Mouse (Mus musculus) heart, embryonic 16.5 days (tissue): ENCODE measurements around the gene Ggt6. TPM values are rescaled to one million over a fixed set of nuclear protein-coding genes. Genes with fewer than 3 reads are reported as not detected.
"Not testable (repeated sequence)": the region's sequence is repeated elsewhere in the genome, so short reads cannot be mapped to it uniquely, and the experiment has no call there.

Experiments used
- ATAC-seq: fragments of 200-750 bp; cut with Nextera tagmentation; replicated peaks from 2 replicates; pipeline ENCODE4 v1.8.0; 2017; ENCODE audit warnings: moderate number of reproducible peaks; ENCODE audit not compliant: insufficient read depth, low FRiP score; ENCODE audit errors: extremely low read depth
- H3K27ac ChIP-seq: fragments of 300-500 bp; sonication (generic); 2 replicates; pipeline ENCODE4 v1.5.1; 2014; ENCODE audit warnings: mild to moderate bottlenecking, low read length, control low read depth, moderate library complexity
- H3K27me3 ChIP-seq: fragments of 300-500 bp; sonication (generic); 2 replicates; pipeline ENCODE4 v1.6.1; 2014; ENCODE audit warnings: low read length, mixed read lengths; ENCODE audit not compliant: control insufficient read depth, insufficient read depth
- H3K36me3 ChIP-seq: fragments of 300-500 bp; sonication (generic); 2 replicates; pipeline ENCODE4 v1.6.1; 2014; ENCODE audit not compliant: control insufficient read depth, insufficient read depth
- H3K4me1 ChIP-seq: fragments of 300-500 bp; sonication (generic); 2 replicates; pipeline ENCODE4 v1.6.1; 2014; ENCODE audit warnings: low read length, mixed read lengths; ENCODE audit not compliant: control insufficient read depth, insufficient read depth
- H3K4me2 ChIP-seq: fragments of 300-500 bp; sonication (generic); 2 replicates; pipeline ENCODE4 v1.6.1; 2014; ENCODE audit warnings: low read depth, mild to moderate bottlenecking, control low read depth, low read length
- H3K4me3 ChIP-seq: fragments of 300-500 bp; sonication (generic); 2 replicates; pipeline ENCODE4 v1.5.1; 2014; ENCODE audit warnings: mild to moderate bottlenecking, control low read depth, low read length
- H3K9ac ChIP-seq: fragments of 300-500 bp; sonication (generic); 2 replicates; pipeline ENCODE4 v1.6.1; 2014; ENCODE audit warnings: low read length, control low read depth
- H3K9me3 ChIP-seq: fragments of 300-500 bp; sonication (generic); replicated peaks from 2 replicates; pipeline ENCODE4 v1.6.1; 2016; ENCODE audit warnings: low read length; ENCODE audit not compliant: control insufficient read depth
- WGBS: fragments of 180-500 bp; shearing (Covaris S2); extraction: QIAGEN DNeasy Blood & Tissue Kit; methylation state at CpG from one replicate; pipeline ENCODE4 v1.1.7; 2014; 5-methylcytosine and 5-hydroxymethylcytosine counted together
- polyA plus RNA-seq: library from polyadenylated mRNA; unstranded; fragments of >200 nt; fragmentation: Nextera tagmentation; extraction: Ambion mirVana; gene quantifications from 2 replicates; pipeline ENCODE4 v1.2.1, GENCODE M21; 2015

The Ggt6 gene
- polyA plus RNA-seq, 1 experiment from 2014 or later: 0.17 TPM

DNA sequence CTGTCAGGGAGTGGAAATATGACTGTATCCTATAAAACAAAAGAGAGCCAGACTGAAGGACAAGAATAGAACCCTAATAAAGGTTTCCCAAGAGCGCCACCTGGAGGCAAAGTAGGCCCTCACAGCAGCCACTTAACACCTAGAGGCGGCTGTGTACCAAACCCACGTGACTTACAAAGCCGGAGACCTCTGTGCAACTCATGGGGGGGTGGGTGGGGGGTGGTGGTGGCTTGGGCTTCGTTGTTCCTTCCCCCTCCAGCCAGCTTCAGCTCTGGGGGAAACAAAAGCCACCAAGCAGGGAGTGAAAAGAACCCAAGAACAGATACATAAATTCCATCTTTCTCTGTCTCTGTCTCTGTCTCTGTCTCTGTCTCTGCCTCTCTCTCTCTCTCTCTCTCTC lies 6.6 kb upstream of the Ggt6 start:
- no peaks in the 10 kb centered on the region for H3K4me1 ChIP-seq
- 0% methylated on average over 5 of the region's 5 CpGs for WGBS
- ATAC-seq: peak; percentile 83

DNA sequence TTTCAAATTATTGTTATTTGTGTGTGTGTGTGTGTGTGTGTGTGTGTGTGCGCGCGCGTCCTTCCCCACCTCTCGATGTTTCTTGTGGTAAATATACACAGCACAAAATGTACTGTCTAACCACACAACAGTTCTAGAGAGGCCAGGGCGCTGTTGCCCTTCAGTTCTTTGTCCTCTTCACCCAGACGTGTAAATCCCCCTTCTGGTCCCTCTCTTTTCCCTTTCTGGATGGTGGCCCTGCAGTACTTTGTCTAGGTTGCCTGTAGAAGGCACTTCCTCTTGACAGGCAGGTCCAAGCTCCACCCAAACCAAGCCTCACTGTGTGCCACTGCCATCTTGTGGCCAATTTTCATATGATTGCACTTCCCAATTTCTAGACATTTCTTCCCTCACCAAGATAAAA lies 6.0 kb upstream of the Ggt6 start:
- no peak overlapping the region for H3K9ac ChIP-seq
- H3K4me1 ChIP-seq: no peaks in the 10 kb centered on the region
- no peak overlapping the region for H3K27ac ChIP-seq
- no peaks in the 10 kb centered on the region for H3K27me3 ChIP-seq
- 0 out of 2 replicates have a peak, but pooled peaks cover 3% of the 10 kb centered on the region for H3K9me3 ChIP-seq
- no peaks in the 10 kb centered on the region for H3K36me3 ChIP-seq
- peak overlapping the region; percentile 52 for H3K4me2 ChIP-seq
- 48% methylated on average over 7 of the region's 7 CpGs for WGBS
- no peak overlapping the region for H3K4me3 ChIP-seq
- ATAC-seq: peak; percentile 70

More for the DNA sequence above, 6.6 kb upstream of the Ggt6 start:
- no peak overlapping the region for H3K4me3 ChIP-seq
- no peaks in the 10 kb centered on the region for H3K36me3 ChIP-seq
- H3K27me3 ChIP-seq: no peaks in the 10 kb centered on the region
- H3K4me2 ChIP-seq: peak overlapping the region; percentile 52
- H3K27ac ChIP-seq: no peak overlapping the region
- no peak overlapping the region for H3K9ac ChIP-seq
- 0 out of 2 replicates have a peak, but pooled peaks cover 5% of the 10 kb centered on the region for H3K9me3 ChIP-seq

DNA sequence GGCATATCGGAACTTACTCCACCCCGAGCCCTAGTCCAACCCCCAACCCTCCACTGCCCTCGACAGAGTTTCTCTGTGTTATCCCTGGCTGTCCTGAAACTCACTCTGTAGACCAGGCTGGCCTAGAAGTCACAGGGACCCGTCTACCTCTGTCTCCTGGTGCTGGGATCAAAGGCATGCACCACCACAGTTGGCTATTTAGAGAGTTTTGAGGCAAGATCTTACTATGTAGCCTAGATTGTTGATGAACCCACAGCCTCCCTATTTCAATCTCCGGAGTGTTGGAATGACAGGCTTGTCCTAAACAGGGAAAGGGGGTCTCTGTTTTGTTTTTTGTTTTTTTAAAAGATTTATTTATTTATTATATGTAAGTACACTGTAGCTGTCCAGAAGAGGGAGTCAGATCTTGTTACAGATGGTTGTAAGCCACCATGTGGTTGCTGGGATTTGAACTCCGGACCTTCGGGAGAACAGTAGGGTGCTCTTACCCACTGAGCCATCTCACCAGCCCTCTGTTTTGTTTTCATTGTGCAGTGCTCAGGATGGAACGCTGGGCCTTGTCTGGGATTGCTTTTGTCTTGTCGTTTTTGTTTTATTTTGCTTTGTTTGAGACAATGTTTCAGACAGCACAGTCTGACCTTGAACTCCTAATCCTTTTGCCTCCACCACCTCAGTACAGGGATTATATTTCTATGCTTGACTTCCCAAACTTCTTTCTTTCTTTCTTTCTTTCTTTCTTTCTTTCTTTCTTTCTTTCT lies 4.8 kb upstream of the Ggt6 start:
- not testable (repeated sequence) for H3K9me3 ChIP-seq, ATAC-seq, H3K4me1 ChIP-seq, H3K4me3 ChIP-seq, H3K4me2 ChIP-seq, H3K36me3 ChIP-seq, H3K27me3 ChIP-seq, H3K9ac ChIP-seq, H3K27ac ChIP-seq
- WGBS: 68% methylated on average over 9 of the region's 9 CpGs

DNA sequence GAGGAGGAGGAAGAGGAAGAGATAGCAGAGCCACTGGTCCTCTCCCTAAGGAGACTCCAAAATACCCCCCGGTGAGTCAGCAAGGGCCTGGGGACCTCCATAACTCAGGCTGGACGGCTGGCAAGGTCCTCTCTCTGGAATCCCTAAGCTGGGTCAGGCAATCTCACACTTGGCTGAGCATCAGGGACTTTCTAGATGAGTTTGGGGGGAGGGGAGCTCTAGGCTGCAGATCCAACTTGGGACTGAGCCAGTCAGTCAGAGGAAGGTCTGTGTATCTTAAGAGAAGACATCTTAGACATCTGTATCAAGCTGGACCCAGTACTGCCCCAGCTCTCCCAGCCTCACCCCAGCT lies 344 bp downstream of the Ggt6 start:
- H3K27ac ChIP-seq: no peak overlapping the region
- 33% methylated on average over 2 of the region's 2 CpGs for WGBS
- H3K4me3 ChIP-seq: no peak overlapping the region
- ATAC-seq: peak; percentile 46
- H3K4me1 ChIP-seq: peaks cover 14% of the 10 kb centered on the region; the same call in 1 of the 2 replicates
- H3K9me3 ChIP-seq: no peaks in the 10 kb centered on the region
- H3K36me3 ChIP-seq: no peaks in the 10 kb centered on the region
- no peaks in the 10 kb centered on the region for H3K27me3 ChIP-seq
- H3K4me2 ChIP-seq: no peak overlapping the region
- H3K9ac ChIP-seq: no peak overlapping the region

DNA sequence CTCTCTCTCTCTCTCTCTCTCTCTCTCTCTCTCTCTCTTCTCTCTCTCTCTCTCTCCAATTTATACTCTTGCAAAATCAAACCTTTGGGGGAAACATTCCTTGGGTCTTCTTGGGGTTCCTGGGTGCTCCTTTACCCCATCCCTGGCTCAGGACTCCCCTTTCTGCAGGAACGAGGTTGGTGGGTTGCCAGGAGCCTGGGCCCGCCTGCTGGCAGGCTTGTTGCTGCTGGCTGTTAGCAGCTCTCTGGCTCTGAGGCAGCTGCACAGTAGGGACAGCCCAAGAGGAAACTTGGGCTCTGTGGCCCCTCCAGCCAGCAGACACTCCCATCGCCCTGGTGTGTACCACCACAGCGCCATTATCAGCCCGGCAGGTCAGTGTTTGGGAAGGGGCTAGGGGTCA lies 945 bp downstream of the Ggt6 start:
- Histone ChIP-seq H3K27me3 (no peaks in the 10 kb centered on the region), H3K9ac (no peak overlapping the region), H3K36me3 (no peaks in the 10 kb centered on the region), H3K4me1 (peaks cover 14% of the 10 kb centered on the region; the same call in 1 of the 2 replicates), H3K27ac (no peak overlapping the region), H3K4me2 (no peak overlapping the region), H3K9me3 (no peaks in the 10 kb centered on the region), H3K4me3 (no peak overlapping the region)
- no peak for ATAC-seq
- WGBS: 60% methylated on average over 5 of the region's 5 CpGs

DNA sequence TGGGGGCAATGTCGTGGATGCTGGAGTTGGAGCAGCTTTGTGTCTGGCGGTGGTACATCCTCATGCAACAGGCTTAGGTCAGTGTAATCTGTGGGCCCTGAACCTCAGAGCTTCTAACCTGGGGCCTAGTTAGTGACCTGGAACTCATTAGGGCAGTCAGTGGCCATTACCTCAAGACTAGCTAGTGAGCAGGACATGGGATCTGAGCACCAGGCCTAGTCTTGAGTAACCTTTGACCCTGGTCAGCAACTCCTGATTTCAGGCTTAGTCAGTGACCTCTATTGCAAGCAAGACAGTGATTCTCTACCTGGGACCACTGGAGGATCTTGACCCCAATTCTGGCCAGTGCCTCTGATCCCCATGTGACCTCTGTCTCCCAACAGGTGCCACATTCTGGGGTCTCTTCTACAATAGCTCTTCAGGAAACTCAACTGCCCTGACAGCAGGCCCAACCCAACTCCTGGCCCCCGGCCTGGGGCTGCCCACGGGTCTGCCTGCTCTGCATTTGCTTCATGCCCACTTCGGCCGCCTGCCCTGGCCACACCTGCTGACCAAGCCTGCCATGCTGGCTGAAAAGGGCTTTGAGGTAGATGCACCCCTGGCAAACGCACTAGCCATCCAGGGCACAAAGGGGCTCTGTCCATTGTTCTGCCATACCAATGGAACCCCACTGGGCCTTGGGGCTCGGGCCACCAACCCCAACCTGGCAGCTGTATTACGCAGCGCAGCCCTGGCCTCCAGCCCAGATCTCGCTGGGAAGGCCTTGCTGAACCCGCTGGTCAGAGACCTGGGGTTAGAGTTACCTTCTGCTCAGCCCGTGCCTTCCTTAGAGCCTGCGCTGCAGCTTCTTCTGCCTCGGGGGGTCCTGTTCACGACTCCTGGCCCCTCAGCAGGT lies 1.7 kb downstream of the Ggt6 start:
- 82% methylated on average over 16 of the region's 16 CpGs for WGBS
- H3K27me3 ChIP-seq: no peaks in the 10 kb centered on the region
- H3K4me3 ChIP-seq: no peak overlapping the region
- no peak overlapping the region for H3K27ac ChIP-seq
- ATAC-seq: no peak
- peaks cover 17% of the 10 kb centered on the region for H3K4me1 ChIP-seq
- H3K9me3 ChIP-seq: no peaks in the 10 kb centered on the region
- H3K4me2 ChIP-seq: no peak overlapping the region
- H3K36me3 ChIP-seq: no peaks in the 10 kb centered on the region
- no peak overlapping the region for H3K9ac ChIP-seq

- Histone ChIP-seq H3K9me3 (no peaks in the 10 kb centered on the region), H3K36me3 (peaks cover 8% of the 10 kb centered on the region), H3K4me3 (no peak overlapping the region), H3K4me2 (no peak overlapping the region), H3K27ac (no peak overlapping the region), H3K4me1 (peaks cover 23% of the 10 kb centered on the region), H3K27me3 (no peaks in the 10 kb centered on the region), H3K9ac (no peak overlapping the region)
- WGBS: 54% methylated on average over 4 of the region's 4 CpGs
- ATAC-seq: no peak
These were observed 3.1 kb downstream of the Ggt6 start for GRCm38 (mm10) chr11:72438411-72438810.

GRCm38 (mm10) chr11:72440597-72440964 lies 5.3 kb downstream of the Ggt6 start:
- H3K27ac ChIP-seq: peak overlapping the region; percentile 92
- not testable (repeated sequence) for H3K9me3 ChIP-seq, ATAC-seq, H3K27me3 ChIP-seq
- peak overlapping the region; percentile 95 for H3K4me3 ChIP-seq
- peak overlapping the region; percentile 90 for H3K9ac ChIP-seq
- peaks cover 30% of the 10 kb centered on the region for H3K36me3 ChIP-seq
- peak overlapping the region; percentile 98 for H3K4me2 ChIP-seq
- 42% methylated on average over 6 of the region's 6 CpGs for WGBS
- peaks cover 15% of the 10 kb centered on the region for H3K4me1 ChIP-seq
